Mouse (Mus musculus) lung, embryonic 15.5 days (tissue): Measurements from ENCODE around the gene Defb23. TPM values are rescaled to one million over a fixed set of nuclear protein-coding genes. Genes with fewer than 3 reads are reported as not detected.

Source experiments
- ATAC-seq: fragments of 200-750 bp; cut with Nextera tagmentation; 2 replicates; pipeline ENCODE4 v1.8.0; 2017; ENCODE audit warnings: moderate number of reproducible peaks, borderline replicate concordance; ENCODE audit not compliant: low FRiP score, low TSS enrichment; ENCODE audit errors: extremely low read depth
- H3K27ac ChIP-seq: fragments of 300-500 bp; sonication (generic); 2 replicates; pipeline ENCODE4 v1.5.1; 2015; ENCODE audit warnings: moderate library complexity, mild to moderate bottlenecking, inconsistent platforms
- H3K27me3 ChIP-seq: fragments of 300-500 bp; sonication (generic); 2 replicates; pipeline ENCODE4 v1.6.1; 2015; ENCODE audit warnings: inconsistent platforms
- H3K36me3 ChIP-seq: fragments of 300-500 bp; sonication (generic); 2 replicates; pipeline ENCODE4 v1.6.1; 2015; ENCODE audit warnings: inconsistent platforms
- H3K4me1 ChIP-seq: fragments of 300-500 bp; sonication (generic); 2 replicates; pipeline ENCODE4 v1.6.1; 2015; ENCODE audit warnings: inconsistent platforms
- H3K4me2 ChIP-seq: fragments of 300-500 bp; sonication (generic); 2 replicates; pipeline ENCODE4 v1.6.1; 2015; ENCODE audit warnings: inconsistent platforms, mild to moderate bottlenecking, moderate library complexity
- H3K4me3 ChIP-seq: fragments of 300-500 bp; sonication (generic); 2 replicates; pipeline ENCODE4 v1.5.1; 2015; ENCODE audit warnings: mild to moderate bottlenecking, inconsistent platforms
- H3K9ac ChIP-seq: fragments of 300-500 bp; sonication (generic); 2 replicates; pipeline ENCODE4 v1.6.1; 2015; ENCODE audit warnings: inconsistent platforms
- H3K9me3 ChIP-seq: fragments of 300-500 bp; sonication (generic); 2 replicates; pipeline ENCODE4 v1.6.1; 2016; ENCODE audit warnings: inconsistent platforms
- WGBS: fragments of 180-500 bp; shearing (Covaris S2); methylation state at CpG from one replicate; pipeline ENCODE4 v1.1.7; 2015; 5-methylcytosine and 5-hydroxymethylcytosine counted together
- polyA plus RNA-seq: library from polyadenylated mRNA; unstranded; fragments of >200 nt; fragmentation: Nextera tagmentation; extraction: Ambion mirVana; gene quantifications from 2 replicates; pipeline ENCODE4 v1.2.1, GENCODE M21; 2015

Defb23 gene
- polyA plus RNA-seq, 1 experiment from 2014 or later: not detected

DNA sequence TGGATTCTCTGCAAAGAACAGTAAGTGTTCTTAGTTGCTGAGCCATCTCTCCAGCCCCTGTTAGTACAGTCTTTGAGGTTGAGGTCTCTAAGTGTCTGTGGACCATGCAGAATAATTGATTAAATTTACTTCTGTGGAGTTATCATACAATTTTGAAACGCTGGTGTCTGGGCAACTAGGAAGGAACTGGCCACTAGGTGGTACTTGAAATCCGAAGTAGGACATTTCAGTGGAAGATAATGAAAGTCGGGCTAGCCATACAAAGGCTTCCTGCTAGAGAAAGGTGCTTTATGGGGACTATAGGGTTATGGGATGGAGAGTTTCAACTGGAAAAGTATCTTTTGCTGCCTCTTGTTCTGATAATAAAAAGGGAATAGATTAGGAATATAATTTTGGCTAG, 8.0 kb upstream of the Defb23 start:
- WGBS: 20% methylated on average over 3 of the region's 3 CpGs
- Histone ChIP-seq H3K36me3 (no peaks in the 10 kb centered on the region), H3K9ac (no peak overlapping the region), H3K4me2 (no peak overlapping the region), H3K4me1 (no peaks in the 10 kb centered on the region), H3K27ac (no peak overlapping the region), H3K4me3 (no peak overlapping the region), H3K9me3 (no peaks in the 10 kb centered on the region), H3K27me3 (no peaks in the 10 kb centered on the region)
- no peak for ATAC-seq

DNA sequence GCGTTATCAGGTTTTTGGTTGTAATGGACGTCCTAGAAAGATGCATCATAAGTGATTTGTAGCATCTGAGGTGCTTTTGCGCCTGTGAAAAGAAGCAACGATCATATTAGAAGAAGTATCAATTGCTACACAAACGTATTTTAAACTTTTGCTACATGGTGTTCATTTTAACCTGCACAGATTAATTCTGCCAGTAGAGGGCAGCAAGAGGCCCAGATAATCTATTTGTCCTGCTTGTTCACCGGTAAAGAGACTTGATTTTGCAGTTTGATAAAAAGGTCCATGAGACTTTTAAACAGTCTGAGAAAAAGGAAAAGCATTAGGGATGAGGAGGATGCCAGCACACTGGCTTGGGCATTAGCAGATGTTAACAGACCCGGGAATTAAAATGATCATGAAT, 6.6 kb upstream of the Defb23 start:
- Histone ChIP-seq H3K9me3 (no peaks in the 10 kb centered on the region), H3K27me3 (no peaks in the 10 kb centered on the region), H3K4me2 (no peak overlapping the region), H3K4me1 (no peaks in the 10 kb centered on the region), H3K27ac (no peak overlapping the region), H3K36me3 (no peaks in the 10 kb centered on the region), H3K4me3 (no peak overlapping the region), H3K9ac (no peak overlapping the region)
- 26% methylated on average over 7 of the region's 7 CpGs for WGBS
- ATAC-seq: no peak

DNA sequence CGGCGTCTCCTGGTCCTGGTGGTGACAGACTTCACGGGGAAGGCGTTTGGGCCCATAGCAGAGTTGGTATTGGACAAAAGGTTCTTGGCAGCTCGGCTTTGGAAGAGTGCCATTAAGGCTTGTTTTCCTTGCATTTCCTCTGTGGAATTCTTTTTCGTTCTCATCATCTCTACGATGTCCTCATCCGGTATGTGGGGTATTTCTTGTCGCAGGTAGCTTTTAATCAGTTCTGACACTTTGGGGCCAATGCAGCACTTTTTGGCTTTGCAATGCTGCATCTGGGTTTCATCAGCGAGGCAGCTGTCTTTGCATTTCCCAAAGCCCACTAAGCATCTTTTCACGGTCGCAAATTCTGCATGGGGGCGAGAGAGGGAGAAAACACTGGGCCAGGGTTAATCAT, 5.2 kb downstream of the Defb23 start:
- ATAC-seq: no peak
- Histone ChIP-seq H3K27me3 (no peaks in the 10 kb centered on the region), H3K27ac (no peak overlapping the region), H3K4me3 (no peak overlapping the region), H3K9me3 (no peaks in the 10 kb centered on the region), H3K4me1 (no peaks in the 10 kb centered on the region), H3K9ac (no peak overlapping the region), H3K36me3 (no peaks in the 10 kb centered on the region), H3K4me2 (no peak overlapping the region)
- 46% methylated on average over 13 of the region's 13 CpGs for WGBS

DNA sequence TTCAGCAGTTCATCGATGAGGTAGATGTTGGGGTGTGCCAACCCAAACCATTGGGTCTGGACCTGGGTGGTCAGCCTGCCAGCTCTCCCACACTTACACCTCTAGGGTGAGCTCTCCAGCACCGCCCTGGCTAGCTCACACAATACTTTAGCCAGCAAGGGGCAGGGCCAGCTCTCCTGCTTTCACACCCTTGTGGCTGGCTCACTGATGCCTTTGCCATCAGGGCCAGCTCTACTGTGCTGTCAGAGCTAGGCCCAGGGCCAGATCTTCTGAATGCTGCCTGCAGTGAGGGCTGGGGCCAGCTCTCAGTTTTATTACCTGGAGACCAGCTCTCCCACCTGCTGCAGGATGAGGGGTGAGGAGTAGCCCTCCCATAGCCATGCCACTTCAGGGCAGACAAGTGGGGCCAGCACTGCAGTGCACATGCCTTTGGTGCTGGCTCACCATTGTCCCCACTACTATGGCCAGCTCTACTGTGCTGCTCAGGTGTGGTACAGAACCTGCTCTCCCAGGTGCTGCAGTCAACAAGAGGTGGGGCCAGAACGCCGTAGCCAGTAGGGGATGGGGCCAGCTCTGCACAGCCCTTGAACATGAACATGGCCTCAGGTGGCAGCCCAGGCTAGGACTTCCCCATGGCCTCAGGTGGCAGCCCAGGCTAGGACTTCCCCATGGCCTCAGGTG, 12.2 kb downstream of the Defb23 start:
- no peak overlapping the region for H3K4me2 ChIP-seq
- H3K27ac ChIP-seq: no peak overlapping the region
- H3K36me3 ChIP-seq: no peaks in the 10 kb centered on the region
- WGBS: 62% methylated on average over 4 of the region's 4 CpGs
- H3K9me3 ChIP-seq: no peaks in the 10 kb centered on the region
- no peak overlapping the region for H3K9ac ChIP-seq
- ATAC-seq: peak; percentile 33; the same call in 1 of the 2 replicates
- H3K4me3 ChIP-seq: no peak overlapping the region
- H3K27me3 ChIP-seq: no peaks in the 10 kb centered on the region
- H3K4me1 ChIP-seq: no peaks in the 10 kb centered on the region

DNA sequence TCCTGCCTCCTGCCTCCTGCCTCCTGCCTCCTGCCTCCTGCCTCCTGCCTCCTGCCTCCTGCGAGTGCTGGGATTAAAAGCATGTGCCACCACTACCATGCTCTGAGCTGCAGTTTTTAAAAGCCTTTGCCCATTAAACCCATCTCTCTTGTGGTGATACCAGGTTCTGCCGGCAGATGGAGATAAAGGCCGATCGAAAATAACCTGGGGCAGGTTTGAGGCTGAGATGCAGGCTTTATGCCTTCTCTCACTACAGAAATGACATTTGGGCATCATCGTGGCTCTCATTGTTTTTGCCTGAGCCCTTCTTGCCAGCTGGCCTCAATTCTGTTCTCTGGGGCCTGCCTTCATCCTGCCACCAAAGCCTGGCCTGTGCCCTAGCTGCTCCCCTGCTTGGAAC, 14.2 kb downstream of the Defb23 start:
- Histone ChIP-seq H3K4me3 (no peak overlapping the region), H3K9ac (no peak overlapping the region)
- WGBS: 3% methylated on average over 5 of the region's 5 CpGs

DNA sequence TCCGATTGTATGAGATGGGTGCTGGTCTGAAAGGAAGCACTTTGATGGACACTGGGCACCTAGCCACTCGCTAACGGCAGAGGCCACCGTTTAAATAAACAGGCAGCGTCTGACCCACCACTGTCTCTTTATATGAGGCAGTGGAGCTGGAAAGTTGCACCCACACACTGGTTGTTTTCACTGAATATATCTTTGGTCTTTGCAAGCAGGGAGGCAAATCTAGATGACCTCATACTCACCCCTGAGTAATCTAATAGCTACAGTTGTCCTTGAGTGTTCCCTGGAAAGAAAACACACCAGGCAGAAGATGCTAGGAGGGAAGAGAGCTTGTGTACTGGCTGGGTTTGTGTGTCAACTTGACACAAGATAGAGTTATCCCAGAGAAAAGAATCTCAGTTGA, 17.0 kb downstream of the Defb23 start:
- no peak overlapping the region for H3K4me3 ChIP-seq
- no peak overlapping the region for H3K27ac ChIP-seq
- H3K4me1 ChIP-seq: no peaks in the 10 kb centered on the region
- WGBS: 17% methylated on average over 5 of the region's 5 CpGs
- H3K4me2 ChIP-seq: no peak overlapping the region
- H3K27me3 ChIP-seq: no peaks in the 10 kb centered on the region
- no peaks in the 10 kb centered on the region for H3K36me3 ChIP-seq
- no peak overlapping the region for H3K9ac ChIP-seq
- no peak for ATAC-seq
- H3K9me3 ChIP-seq: no peaks in the 10 kb centered on the region

More for the DNA sequence above, 14.2 kb downstream of the Defb23 start:
- Histone ChIP-seq H3K27me3 (no peaks in the 10 kb centered on the region), H3K4me1 (no peaks in the 10 kb centered on the region), H3K4me2 (no peak overlapping the region), H3K36me3 (no peaks in the 10 kb centered on the region), H3K9me3 (no peaks in the 10 kb centered on the region), H3K27ac (no peak overlapping the region)
- no peak for ATAC-seq

DNA sequence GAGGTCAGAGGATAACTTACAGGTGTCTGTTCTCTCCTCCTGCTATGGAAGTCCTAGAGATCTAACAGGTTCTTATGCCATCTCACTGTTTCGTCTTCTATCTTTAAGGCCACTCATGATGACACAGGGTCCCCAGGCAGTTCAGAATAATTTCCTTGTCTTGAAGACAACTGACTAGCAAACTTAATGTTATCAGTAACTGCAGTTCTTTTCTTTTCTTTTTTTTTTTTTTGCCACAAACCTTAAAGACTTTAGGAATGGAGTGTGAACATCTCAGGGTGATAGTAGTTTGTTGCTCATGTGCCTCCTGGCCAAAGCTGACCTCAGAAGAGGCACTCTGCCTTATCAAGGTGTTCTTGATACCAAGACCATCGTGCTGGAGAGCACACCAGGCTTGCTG, 17.8 kb downstream of the Defb23 start:
- no peaks in the 10 kb centered on the region for H3K36me3 ChIP-seq
- H3K9ac ChIP-seq: no peak overlapping the region
- no peaks in the 10 kb centered on the region for H3K27me3 ChIP-seq
- no peak overlapping the region for H3K27ac ChIP-seq
- no peak for ATAC-seq
- H3K4me2 ChIP-seq: no peak overlapping the region
- no peaks in the 10 kb centered on the region for H3K4me1 ChIP-seq
- no peak overlapping the region for H3K4me3 ChIP-seq
- 45% methylated on average over 2 of the region's 2 CpGs for WGBS
- no peaks in the 10 kb centered on the region for H3K9me3 ChIP-seq

DNA sequence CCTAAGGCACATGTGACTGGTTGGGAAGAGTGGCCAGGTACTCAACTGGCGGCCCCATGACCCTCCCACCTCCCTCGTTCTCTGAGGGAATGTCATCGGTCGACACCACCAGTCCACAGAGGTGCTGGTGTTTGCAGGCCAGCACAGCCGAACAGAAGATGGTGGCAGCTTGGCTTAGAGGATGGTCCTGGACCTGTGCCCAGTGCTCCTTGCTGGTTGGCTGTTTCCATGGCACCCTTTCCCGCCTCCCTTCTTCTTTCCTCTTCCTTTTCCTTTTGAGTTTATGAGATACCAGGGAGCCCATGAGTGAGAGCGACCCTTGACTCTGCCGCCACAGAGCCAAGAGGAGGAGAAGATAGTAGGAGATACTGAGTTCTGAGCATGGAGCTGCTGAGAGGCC, 21.1 kb downstream of the Defb23 start:
- Histone ChIP-seq H3K27ac (no peak overlapping the region), H3K4me2 (no peak overlapping the region), H3K4me3 (no peak overlapping the region), H3K27me3 (no peaks in the 10 kb centered on the region), H3K36me3 (no peaks in the 10 kb centered on the region), H3K9ac (no peak overlapping the region), H3K9me3 (no peaks in the 10 kb centered on the region), H3K4me1 (no peaks in the 10 kb centered on the region)
- ATAC-seq: no peak
- 76% methylated on average over 8 of the region's 8 CpGs for WGBS

DNA sequence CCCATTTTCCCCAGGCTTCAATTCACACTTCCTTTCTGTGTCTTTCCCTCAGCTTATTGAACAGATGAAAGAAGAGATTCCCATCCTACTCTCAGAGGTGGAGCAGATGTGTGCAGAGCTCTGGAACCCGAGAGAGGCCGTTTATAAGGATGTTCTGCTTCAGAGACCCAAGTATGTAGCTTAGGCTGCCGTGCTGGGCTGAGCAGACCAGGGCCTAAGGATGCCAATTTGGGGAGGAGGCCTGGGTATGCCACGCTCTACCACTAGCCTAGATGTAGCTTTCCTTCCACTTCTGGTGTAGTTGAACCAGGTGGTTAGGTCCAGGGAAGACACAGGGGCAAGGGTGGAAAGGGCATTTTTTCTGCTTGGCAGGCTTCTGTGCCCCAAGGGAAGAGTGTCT, 22.1 kb downstream of the Defb23 start:
- Histone ChIP-seq H3K4me3 (no peak overlapping the region), H3K27ac (no peak overlapping the region), H3K4me2 (no peak overlapping the region), H3K27me3 (no peaks in the 10 kb centered on the region), H3K4me1 (peaks cover 7% of the 10 kb centered on the region; the same call in 1 of the 2 replicates), H3K36me3 (no peaks in the 10 kb centered on the region), H3K9ac (no peak overlapping the region), H3K9me3 (no peaks in the 10 kb centered on the region)
- no peak for ATAC-seq
- 72% methylated on average over 4 of the region's 4 CpGs for WGBS

DNA sequence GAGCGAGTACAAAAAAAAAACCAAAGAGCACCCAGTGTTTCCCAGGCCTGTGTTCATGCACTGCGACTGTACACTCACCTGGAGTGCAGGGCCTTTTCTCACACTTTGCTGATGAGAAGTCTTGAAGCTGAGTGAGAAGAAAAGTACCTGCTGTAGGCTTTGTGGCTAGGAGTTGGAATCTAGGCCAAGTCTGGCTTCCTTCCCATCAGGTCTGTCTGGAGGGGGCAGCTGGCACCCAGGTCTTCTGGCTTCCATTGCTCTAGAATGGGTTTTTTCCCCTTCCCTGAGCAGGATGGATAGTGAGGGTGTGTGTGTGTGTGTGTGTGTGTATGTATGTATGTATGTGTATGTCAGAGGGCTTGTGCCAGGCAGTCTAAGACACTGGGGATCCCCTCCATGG, 24.6 kb downstream of the Defb23 start:
- 0 out of 2 replicates have a peak overlapping the region, but pooled peaks have one; percentile 3 for H3K9ac ChIP-seq
- H3K9me3 ChIP-seq: no peaks in the 10 kb centered on the region
- H3K4me2 ChIP-seq: no peak overlapping the region
- no peak for ATAC-seq
- H3K36me3 ChIP-seq: no peaks in the 10 kb centered on the region
- no peak overlapping the region for H3K4me3 ChIP-seq
- peaks cover 10% of the 10 kb centered on the region; the same call in 1 of the 2 replicates for H3K4me1 ChIP-seq
- peak overlapping the region; percentile 46 for H3K27ac ChIP-seq
- no peaks in the 10 kb centered on the region for H3K27me3 ChIP-seq
- 57% methylated on average over 2 of the region's 2 CpGs for WGBS

DNA sequence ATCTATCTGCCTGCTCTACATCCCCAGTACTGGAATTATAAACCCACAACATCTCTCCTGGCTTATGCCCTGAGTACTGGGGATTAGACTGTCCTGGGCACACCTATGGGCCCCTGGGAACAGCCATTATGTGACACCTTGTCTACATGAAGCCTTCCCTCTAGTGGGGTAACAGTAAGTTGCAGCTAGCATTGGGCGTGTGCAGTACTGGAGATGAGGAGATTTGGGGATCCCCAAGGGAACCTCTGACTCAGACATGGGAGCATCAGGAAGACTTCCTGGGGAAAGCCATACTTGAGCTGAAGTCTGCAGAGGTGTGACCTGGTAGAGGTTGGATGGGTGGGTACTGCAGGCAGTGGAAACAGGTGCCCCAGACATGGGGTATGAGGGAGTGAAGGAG, 25.5 kb downstream of the Defb23 start:
- Histone ChIP-seq H3K27me3 (no peaks in the 10 kb centered on the region), H3K27ac (peak overlapping the region; percentile 46; the same call in 1 of the 2 replicates), H3K4me1 (peaks cover 10% of the 10 kb centered on the region; the same call in 1 of the 2 replicates), H3K9me3 (no peaks in the 10 kb centered on the region), H3K4me3 (no peak overlapping the region), H3K4me2 (no peak overlapping the region), H3K9ac (no peak overlapping the region), H3K36me3 (no peaks in the 10 kb centered on the region)
- ATAC-seq: no peak
- 64% methylated on average over 1 of the region's 1 CpGs for WGBS

DNA sequence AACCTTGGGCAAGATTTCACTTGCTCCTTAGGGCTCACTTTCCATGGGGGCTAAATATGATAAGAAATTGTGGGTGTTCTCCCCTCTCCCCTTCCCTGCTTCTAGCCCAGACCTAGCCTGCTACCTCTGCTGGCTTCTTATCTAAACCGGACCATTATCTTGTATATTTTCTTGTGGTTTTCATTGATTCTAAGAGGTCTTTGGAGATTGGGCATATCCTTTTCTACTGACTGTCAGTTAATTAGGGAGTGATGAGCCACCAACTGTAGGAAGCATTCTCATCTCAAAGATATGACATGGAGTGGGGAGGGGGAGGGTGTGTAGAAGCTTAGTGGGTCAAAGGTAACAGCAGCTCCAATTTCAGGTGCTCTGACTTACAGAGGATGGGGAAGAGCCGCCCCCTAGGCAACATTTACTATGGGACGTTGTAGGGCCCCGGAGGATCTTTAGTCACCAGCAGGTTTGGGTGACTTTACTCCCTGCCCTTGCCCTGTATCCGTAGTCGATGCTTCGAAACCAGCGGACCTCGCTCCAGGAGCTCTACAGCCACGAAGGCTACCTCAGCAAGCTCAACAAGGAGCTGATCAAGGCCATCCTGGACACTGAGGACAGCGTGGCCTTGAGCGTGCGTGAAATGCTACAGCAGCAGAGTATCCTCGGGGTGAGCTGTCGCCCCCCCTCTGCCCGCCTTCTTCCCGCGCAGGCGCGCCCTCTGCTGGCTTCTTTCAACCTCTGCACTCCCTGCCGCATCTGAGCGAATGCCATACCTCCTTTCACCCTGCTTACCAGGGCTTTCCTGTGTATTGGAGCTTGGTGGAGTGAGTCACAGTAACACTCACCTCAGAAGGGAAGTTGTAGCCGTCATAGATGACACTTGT, 27.2 kb downstream of the Defb23 start:
- Histone ChIP-seq H3K4me2 (peak overlapping the region; percentile 73), H3K27me3 (no peaks in the 10 kb centered on the region), H3K4me1 (peaks cover 10% of the 10 kb centered on the region; the same call in 1 of the 2 replicates), H3K27ac (no peak overlapping the region), H3K9me3 (no peaks in the 10 kb centered on the region), H3K9ac (peak overlapping the region; percentile 33; the same call in 1 of the 2 replicates), H3K36me3 (no peaks in the 10 kb centered on the region), H3K4me3 (peak overlapping the region; percentile 29)
- WGBS: 3% methylated on average over 23 of the region's 23 CpGs
- peak; percentile 81; the same call in 1 of the 2 replicates for ATAC-seq
